Mouse (Mus musculus) neural tube, embryonic 11.5 days (tissue): Measurements from ENCODE around the gene Zfp219. TPM values are rescaled to one million over a fixed set of nuclear protein-coding genes. Genes with fewer than 3 reads are reported as not detected.

Experiments
- ATAC-seq: fragments of 200-750 bp; cut with Nextera tagmentation; 2 replicates; pipeline ENCODE4 v1.8.0; 2017; ENCODE audit warnings: moderate number of reproducible peaks, mild to moderate bottlenecking, moderate TSS enrichment, moderate library complexity; ENCODE audit not compliant: insufficient read depth, low FRiP score, low TSS enrichment
- DNase-seq: peaks from one replicate; pipeline ENCODE4 v3.0.0-alpha.2; 2015; ENCODE audit warnings: low spot score
- H3K27ac ChIP-seq: fragments of 300-500 bp; sonication (generic); 2 replicates; pipeline ENCODE4 v1.5.1; 2014; ENCODE audit warnings: low read depth, mild to moderate bottlenecking, low read length
- H3K27me3 ChIP-seq: fragments of 300-500 bp; sonication (generic); 2 replicates; pipeline ENCODE4 v1.6.1; 2014; ENCODE audit warnings: mild to moderate bottlenecking, low read length, mixed read lengths; ENCODE audit not compliant: control insufficient read depth, insufficient read depth
- H3K36me3 ChIP-seq: fragments of 300-500 bp; sonication (generic); 2 replicates; pipeline ENCODE4 v1.6.1; 2014; ENCODE audit warnings: mild to moderate bottlenecking, low read length, moderate library complexity, mixed read lengths; ENCODE audit not compliant: control insufficient read depth, insufficient read depth
- H3K4me1 ChIP-seq: fragments of 300-500 bp; sonication (generic); 2 replicates; pipeline ENCODE4 v1.6.1; 2014; ENCODE audit warnings: low read length, mixed read lengths; ENCODE audit not compliant: control insufficient read depth, insufficient read depth
- H3K4me2 ChIP-seq: fragments of 300-500 bp; sonication (generic); 2 replicates; pipeline ENCODE4 v1.6.1; 2014; ENCODE audit warnings: low read depth, mild to moderate bottlenecking, moderate library complexity
- H3K4me3 ChIP-seq: fragments of 300-500 bp; sonication (generic); 2 replicates; pipeline ENCODE4 v1.5.1; 2014; ENCODE audit warnings: low read depth, low read length
- H3K9ac ChIP-seq: fragments of 300-500 bp; sonication (generic); 2 replicates; pipeline ENCODE4 v1.6.1; 2014; ENCODE audit warnings: mild to moderate bottlenecking, low read length
- H3K9me3 ChIP-seq: fragments of 300-500 bp; sonication (generic); 2 replicates; pipeline ENCODE4 v1.6.1; 2016; ENCODE audit warnings: low read length; ENCODE audit not compliant: control insufficient read depth
- WGBS: fragments of 180-500 bp; shearing (Covaris S2); extraction: QIAGEN DNeasy Blood & Tissue Kit; methylation state at CpG from one replicate; pipeline ENCODE4 v1.1.7; 2014; 5-methylcytosine and 5-hydroxymethylcytosine counted together
- polyA plus RNA-seq: library from polyadenylated mRNA; unstranded; fragments of >200 nt; fragmentation: Nextera tagmentation; extraction: Ambion mirVana; gene quantifications from 2 replicates; pipeline ENCODE4 v1.2.1, GENCODE M21; 2014

The Zfp219 gene
- polyA plus RNA-seq, 1 experiment from 2014 or later, result 83.3 TPM

DNA sequence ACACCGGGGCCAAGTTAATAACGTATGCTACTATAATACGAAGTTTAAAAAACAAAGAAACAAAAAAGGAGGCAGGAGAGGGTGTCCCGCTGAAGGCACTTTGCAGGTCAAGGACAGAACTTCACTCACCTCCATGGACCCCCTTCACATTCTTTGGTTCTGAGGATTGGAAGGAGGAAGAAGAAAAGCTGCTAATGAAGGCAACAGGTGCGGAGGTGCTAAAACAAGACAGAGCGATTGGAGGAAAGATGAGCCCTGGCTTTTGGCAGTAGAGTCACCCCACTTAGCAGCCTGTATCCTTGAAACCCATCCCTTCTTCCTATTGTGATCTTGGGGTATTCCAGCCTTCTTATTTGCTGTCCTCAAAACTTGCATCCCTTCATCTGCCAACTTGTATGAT is 10.7 kb downstream of the Zfp219 start:
- DNase-seq, result no peak
- H3K9ac ChIP-seq, result peak overlapping the region; percentile 69
- H3K4me1 ChIP-seq, result peaks cover 45% of the 10 kb centered on the region
- no peak for ATAC-seq
- peak overlapping the region; percentile 28 for H3K4me3 ChIP-seq
- H3K4me2 ChIP-seq, result peak overlapping the region; percentile 47
- no peaks in the 10 kb centered on the region for H3K9me3 ChIP-seq
- peaks cover 23% of the 10 kb centered on the region for H3K36me3 ChIP-seq
- H3K27ac ChIP-seq, result peak overlapping the region; percentile 97
- H3K27me3 ChIP-seq, result no peaks in the 10 kb centered on the region
- 49% methylated on average over 6 of the region's 6 CpGs for WGBS

DNA sequence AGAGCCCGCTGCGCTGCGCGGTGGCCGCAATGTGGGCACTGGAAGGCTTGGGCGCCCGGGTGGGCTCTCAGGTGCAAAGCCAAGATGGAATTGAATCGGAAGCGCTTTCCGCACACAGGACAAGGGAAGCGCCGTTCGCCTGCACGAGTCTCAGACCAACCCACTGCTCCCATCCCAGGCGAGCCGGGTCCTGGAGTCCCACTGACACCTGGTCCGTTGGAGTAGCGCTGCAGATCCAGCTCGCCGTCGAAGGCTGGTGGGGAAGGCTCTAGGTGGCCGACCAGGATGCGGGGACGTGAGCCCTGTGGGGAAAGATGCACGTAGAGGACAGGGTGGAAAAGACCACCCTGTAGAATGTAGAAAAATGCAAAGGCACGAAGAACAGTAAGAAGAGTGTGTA is 11.2 kb downstream of the Zfp219 start:
- 43% methylated on average over 26 of the region's 26 CpGs for WGBS
- ATAC-seq, result no peak
- Histone ChIP-seq H3K9ac (peak overlapping the region; percentile 39; the same call in 1 of the 2 replicates), H3K9me3 (no peaks in the 10 kb centered on the region), H3K27me3 (no peaks in the 10 kb centered on the region), H3K4me2 (peak overlapping the region; percentile 47), H3K4me3 (peak overlapping the region; percentile 28), H3K4me1 (peaks cover 50% of the 10 kb centered on the region), H3K36me3 (peaks cover 23% of the 10 kb centered on the region), H3K27ac (peak overlapping the region; percentile 24; the same call in 1 of the 2 replicates)
- DNase-seq, result no peak

DNA sequence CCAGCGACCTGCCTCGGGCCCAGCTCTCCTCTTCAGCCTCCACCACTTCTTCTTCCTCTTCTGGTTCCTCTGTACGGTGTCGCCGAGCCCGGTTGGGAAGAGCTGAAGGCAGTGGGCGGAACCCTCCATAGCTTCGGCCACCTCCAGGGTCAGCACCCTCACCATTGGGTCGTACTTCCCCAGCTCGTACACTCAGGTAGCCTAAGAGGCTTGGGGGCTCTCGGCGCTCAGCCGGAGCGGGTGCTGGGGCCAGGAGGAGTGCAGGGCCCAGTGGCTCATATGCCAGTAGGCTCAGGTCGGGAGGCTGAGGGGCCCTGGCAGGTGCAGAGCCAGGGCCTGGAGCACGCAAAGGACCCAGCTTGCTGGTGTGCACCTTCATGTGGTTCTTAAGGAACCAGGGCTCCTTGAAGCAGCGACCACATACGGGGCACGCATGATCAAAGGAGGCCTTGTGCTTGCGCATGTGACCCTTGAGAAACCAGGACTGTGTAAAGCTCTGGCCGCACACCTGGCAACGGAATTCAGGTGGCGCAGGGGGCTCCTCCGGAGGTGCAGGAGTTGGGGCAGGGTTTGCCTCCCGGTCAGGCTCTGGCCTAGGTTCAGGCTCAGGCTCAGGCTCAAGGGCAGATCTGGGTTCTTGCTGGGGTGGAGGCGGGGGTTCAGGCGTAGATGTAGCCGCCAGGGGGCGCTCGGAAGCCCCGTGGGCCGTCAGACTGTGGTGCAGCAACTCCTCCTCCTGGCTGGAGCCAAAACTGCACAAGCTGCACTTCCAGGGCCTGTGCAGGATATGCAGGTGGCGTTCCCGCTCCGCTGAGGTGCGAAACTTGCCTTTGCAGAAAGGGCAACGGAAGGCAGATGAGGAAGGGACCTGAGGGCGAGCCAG is 12.0 kb downstream of the Zfp219 start:
- WGBS, result 58% methylated on average over 38 of the region's 38 CpGs
- Histone ChIP-seq H3K27me3 (no peaks in the 10 kb centered on the region), H3K9ac (peak overlapping the region; percentile 39; the same call in 1 of the 2 replicates), H3K4me1 (peaks cover 54% of the 10 kb centered on the region), H3K4me2 (peak overlapping the region; percentile 47), H3K36me3 (peaks cover 23% of the 10 kb centered on the region), H3K4me3 (peak overlapping the region; percentile 28; the same call in 1 of the 2 replicates), H3K27ac (peak overlapping the region; percentile 24; the same call in 1 of the 2 replicates), H3K9me3 (no peaks in the 10 kb centered on the region)
- DNase-seq, result peak; percentile 91
- ATAC-seq, result peak; percentile 8; the same call in 1 of the 2 replicates

DNA sequence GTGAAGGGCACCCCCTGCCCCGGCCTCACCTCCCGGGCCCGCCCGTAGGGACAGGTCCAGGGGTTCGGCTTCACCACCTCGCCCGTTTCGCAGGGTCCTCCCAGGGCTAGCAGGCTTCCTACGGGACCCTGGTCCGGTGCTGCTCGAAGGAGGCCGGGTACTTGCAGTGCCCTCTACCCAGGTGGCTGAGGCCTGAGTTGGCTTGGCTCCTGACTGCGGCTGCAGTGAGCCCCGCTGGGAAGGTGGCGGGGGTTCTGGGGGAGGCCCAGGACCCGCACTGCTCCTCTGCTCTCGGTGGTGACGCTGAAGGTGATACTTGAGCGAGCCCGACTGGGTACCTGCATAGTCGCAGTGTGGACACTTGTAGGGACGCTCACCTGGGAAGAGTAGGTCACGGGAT is 13.8 kb downstream of the Zfp219 start:
- Histone ChIP-seq H3K27ac (no peak overlapping the region), H3K27me3 (no peaks in the 10 kb centered on the region), H3K4me3 (no peak overlapping the region), H3K4me2 (no peak overlapping the region), H3K9ac (no peak overlapping the region), H3K9me3 (no peaks in the 10 kb centered on the region), H3K36me3 (peaks cover 32% of the 10 kb centered on the region), H3K4me1 (peaks cover 42% of the 10 kb centered on the region)
- ATAC-seq (no peak), DNase-seq (no peak)
- WGBS, result 97% methylated on average over 23 of the region's 23 CpGs

DNA sequence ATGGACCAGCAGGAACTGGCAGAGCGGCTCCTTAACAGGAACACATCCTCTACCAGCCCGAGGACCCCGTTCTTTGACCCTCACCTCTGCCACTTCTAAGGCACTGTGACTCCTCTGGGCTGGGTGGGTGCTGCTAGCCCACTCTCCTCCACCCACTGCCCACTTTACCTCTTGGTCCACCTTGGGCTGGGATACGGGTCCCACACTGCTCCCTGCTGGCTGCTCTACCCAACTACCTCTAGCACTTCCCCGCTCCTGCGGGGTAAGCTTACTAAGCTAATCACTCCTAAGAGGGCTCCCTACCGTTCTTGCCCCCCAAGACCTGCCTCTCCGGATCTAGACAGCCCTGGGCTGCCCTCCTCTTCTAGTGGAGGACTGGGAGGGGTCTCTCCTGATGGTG is 14.3 kb downstream of the Zfp219 start:
- Histone ChIP-seq H3K4me1 (peaks cover 37% of the 10 kb centered on the region), H3K9ac (no peak overlapping the region), H3K4me2 (no peak overlapping the region), H3K36me3 (peaks cover 32% of the 10 kb centered on the region), H3K27ac (no peak overlapping the region), H3K9me3 (no peaks in the 10 kb centered on the region), H3K27me3 (no peaks in the 10 kb centered on the region), H3K4me3 (no peak overlapping the region)
- no peak for ATAC-seq
- WGBS, result 77% methylated on average over 7 of the region's 8 CpGs
- peak; percentile 42 for DNase-seq

DNA sequence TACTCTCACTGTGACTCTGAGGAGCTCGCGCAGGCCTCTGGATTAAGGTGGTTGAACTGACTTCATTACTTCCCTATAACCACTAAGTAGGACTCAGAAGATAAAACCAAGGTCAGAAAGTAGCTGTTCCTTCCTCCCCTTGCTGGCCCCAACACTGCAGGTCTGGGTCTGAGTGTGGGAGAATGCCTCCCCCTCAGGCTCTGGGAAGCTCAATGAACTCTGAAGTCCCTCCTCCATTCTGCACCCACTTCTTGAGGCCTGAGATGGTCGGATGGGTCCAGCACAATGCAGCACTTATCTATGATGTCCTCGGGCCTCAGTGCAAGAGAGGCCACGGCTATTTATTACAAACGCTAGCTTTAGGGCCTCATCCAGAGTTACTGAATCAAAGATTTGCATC is 14.9 kb downstream of the Zfp219 start:
- Histone ChIP-seq H3K9ac (no peak overlapping the region; the same call in 1 of the 2 replicates), H3K36me3 (peaks cover 35% of the 10 kb centered on the region), H3K4me2 (no peak overlapping the region), H3K27me3 (no peaks in the 10 kb centered on the region), H3K9me3 (no peaks in the 10 kb centered on the region), H3K27ac (no peak overlapping the region), H3K4me3 (no peak overlapping the region), H3K4me1 (peaks cover 32% of the 10 kb centered on the region)
- ATAC-seq, result no peak
- DNase-seq, result no peak
- 79% methylated on average over 6 of the region's 6 CpGs for WGBS

DNA sequence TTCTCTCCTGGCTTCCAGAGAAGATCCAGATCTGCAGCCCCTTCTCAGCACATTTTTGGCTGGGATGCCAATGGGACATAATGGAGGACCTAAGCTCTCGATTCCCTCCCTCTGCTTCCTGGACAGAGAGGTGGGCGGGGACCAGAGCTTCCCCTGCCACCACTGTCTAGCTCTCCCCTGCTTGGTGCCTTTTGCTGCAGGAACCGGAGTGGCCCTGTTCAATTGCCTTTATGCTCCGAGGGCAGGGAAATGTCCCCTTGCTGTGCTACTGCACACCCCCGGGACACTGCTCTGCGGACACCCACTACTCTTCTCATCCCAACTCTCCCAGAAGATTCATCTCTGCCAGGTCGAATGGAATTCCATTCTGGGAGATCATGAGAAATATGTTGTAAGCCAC is 15.4 kb downstream of the Zfp219 start:
- no peak overlapping the region for H3K27ac ChIP-seq
- DNase-seq (no peak), ATAC-seq (no peak)
- peaks cover 36% of the 10 kb centered on the region for H3K36me3 ChIP-seq
- 82% methylated on average over 7 of the region's 7 CpGs for WGBS
- no peak overlapping the region for H3K4me2 ChIP-seq
- H3K4me1 ChIP-seq, result peaks cover 31% of the 10 kb centered on the region
- H3K4me3 ChIP-seq, result no peak overlapping the region
- no peaks in the 10 kb centered on the region for H3K9me3 ChIP-seq
- H3K9ac ChIP-seq, result peak overlapping the region; percentile 6; the same call in 1 of the 2 replicates
- no peaks in the 10 kb centered on the region for H3K27me3 ChIP-seq

DNA sequence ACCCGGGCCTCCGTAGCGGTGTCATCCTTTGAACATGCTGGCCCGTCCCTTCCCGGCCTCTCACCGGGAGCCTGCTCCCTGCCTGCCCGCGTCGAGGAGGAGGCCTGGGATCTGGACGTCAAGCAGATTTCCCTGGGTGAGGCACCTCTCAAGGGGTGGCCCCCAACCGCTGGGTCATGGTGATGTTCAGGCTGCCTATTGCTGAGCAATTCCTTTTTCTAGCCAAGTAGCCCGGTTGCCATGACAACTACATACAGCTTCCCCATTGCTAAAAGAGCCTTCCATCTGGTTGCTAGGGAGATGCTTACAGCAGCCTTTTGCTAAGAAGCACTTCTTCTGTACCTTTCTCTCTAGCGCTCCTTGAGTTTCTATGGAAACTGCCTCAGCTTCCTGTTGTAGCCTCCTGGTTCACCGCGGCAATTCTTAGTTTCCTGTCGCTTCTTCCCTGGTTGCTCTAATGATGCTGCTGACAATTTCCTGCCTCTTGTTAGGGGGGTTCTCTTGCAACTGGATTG is 16.5 kb downstream of the Zfp219 start:
- H3K4me2 ChIP-seq, result no peak overlapping the region; the same call in 1 of the 2 replicates
- no peaks in the 10 kb centered on the region for H3K9me3 ChIP-seq
- ATAC-seq, result peak; percentile 77
- no peak overlapping the region for H3K9ac ChIP-seq
- peak; percentile 75 for DNase-seq
- no peak overlapping the region for H3K4me3 ChIP-seq
- H3K4me1 ChIP-seq, result peaks cover 20% of the 10 kb centered on the region
- peaks cover 39% of the 10 kb centered on the region for H3K36me3 ChIP-seq
- H3K27me3 ChIP-seq, result no peaks in the 10 kb centered on the region
- H3K27ac ChIP-seq, result 0 out of 2 replicates have a peak overlapping the region, but pooled peaks have one; percentile 35
- WGBS, result 33% methylated on average over 16 of the region's 16 CpGs
